1 mouse cellular context compared by ENCODE assay signal in the genomic region with DNA sequence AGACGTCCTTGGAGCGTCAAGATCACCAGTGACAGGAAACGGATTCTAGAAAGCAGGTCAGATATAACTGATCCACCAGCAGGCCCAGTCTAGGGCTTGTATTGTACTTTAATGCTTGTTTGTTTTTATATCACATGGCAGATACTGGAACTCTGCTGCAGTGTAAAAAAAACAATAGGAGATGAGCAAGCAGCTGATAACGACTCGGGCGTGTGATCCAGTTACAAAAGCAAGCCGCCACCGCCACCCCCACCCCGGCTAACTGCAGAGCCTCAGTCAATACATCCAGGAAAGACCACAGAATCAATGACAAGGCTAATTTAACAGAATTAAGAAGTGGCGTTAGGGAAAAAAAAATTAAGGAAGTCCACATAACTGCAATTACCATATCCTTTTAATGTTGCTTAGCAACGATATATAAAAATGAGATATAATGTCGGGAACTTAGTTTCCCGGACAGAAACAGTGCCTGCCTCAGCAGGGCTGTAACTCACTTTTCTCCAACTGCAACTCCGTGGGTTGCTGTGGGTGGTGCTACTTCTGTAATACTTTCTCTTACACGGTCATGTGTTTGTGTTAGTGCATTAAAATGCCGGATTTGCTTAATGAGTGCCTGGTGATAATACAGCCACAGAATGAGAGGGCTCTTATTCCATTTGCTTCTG.
TF ChIP-seq lines count a peak whose summit lies in the region.

No protein-coding gene starts in this region.

TF ChIP-seq in MEL, 35 proteins besides CTCF, POLR2A, EP300 and RAD21 (continued from another document):
- no peak for TF ChIP-seq NELFE (IDR thresholded peaks at IDR 0.05; ENCODE audit: low read depth, low read length)
- TF ChIP-seq MAZ (IDR thresholded peaks at IDR 0.05; ENCODE audit: low read depth, low read length) = no peak
- no peak for TF ChIP-seq RCOR1 (IDR thresholded peaks at IDR 0.05; ENCODE audit: low read depth, low read length)
- TF ChIP-seq ETS1 (IDR thresholded peaks at IDR 0.05; ENCODE audit: low read depth, low read length) = peak; percentile 69; the same call in 1 of the 2 replicates
